Mouse (Mus musculus): Measurements from ENCODE around the gene F11r. TPM values are rescaled to one million over a fixed set of nuclear protein-coding genes. Genes with fewer than 3 reads are reported as not detected.

Gene F11r
- polyA plus RNA-seq, 1 experiment, result 94.2 TPM

- TF ChIP-seq FLI1 (IDR thresholded peaks at IDR 0.05; ENCODE audit: low read length), result no peak
- no peak for TF ChIP-seq GATA1 (IDR thresholded peaks at IDR 0.05; ENCODE audit: borderline replicate concordance, low read length)
- H3K27me3 ChIP-seq (replicated peaks), result no peaks in the 10 kb centered on the region
- H3K36me3 ChIP-seq (replicated peaks; ENCODE audit: low read length), result no peaks in the 10 kb centered on the region
- H3K4me3 ChIP-seq (replicated peaks), result peak overlapping the region; percentile 87
- H3K9me3 ChIP-seq, result no peaks in the 10 kb centered on the region
- H3K4me1 ChIP-seq, result peaks cover 23% of the 10 kb centered on the region
Observed at GRCm38 (mm10) chr1:171477758-171478545, 40.6 kb downstream of the F11r start.

DNA sequence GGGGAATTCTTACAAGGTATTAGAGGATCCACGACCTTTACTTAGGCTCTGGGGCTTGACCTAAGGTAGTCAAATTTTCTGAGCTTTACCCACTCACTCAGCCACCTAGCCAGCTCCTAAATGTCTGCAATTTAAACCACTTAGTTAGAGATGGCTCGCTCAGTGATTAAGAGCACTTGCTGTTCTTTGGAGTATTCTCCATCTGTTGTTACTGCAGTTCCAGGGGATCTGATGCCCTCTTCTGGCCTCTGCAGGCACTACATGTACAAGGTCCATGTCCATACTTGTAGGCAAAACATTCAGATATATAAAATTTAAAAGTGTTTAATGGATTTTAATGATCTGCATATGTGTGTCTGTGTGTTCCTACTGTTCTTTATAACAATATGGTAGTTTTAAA is 41.6 kb downstream of the F11r start:
- no peaks in the 10 kb centered on the region for H3K36me3 ChIP-seq (replicated peaks; ENCODE audit: low read length)
- H3K27me3 ChIP-seq (replicated peaks), result no peaks in the 10 kb centered on the region
- no peaks in the 10 kb centered on the region for H3K9me3 ChIP-seq
- H3K4me3 ChIP-seq (replicated peaks), result no peak overlapping the region
- no peak for TF ChIP-seq FLI1 (IDR thresholded peaks at IDR 0.05; ENCODE audit: low read length)
- no peak for TF ChIP-seq GATA1 (IDR thresholded peaks at IDR 0.05; ENCODE audit: borderline replicate concordance, low read length)
- peaks cover 17% of the 10 kb centered on the region for H3K4me1 ChIP-seq

- TF ChIP-seq FLI1 (IDR thresholded peaks at IDR 0.05; ENCODE audit: low read length), result no peak
- no peak for TF ChIP-seq GATA1 (IDR thresholded peaks at IDR 0.05; ENCODE audit: borderline replicate concordance, low read length)
- no peaks in the 10 kb centered on the region for H3K9me3 ChIP-seq
- no peaks in the 10 kb centered on the region for H3K36me3 ChIP-seq (replicated peaks; ENCODE audit: low read length)
- no peaks in the 10 kb centered on the region for H3K27me3 ChIP-seq (replicated peaks)
- H3K4me1 ChIP-seq, result peaks cover 18% of the 10 kb centered on the region; the same call in 1 of the 2 replicates
- no peak overlapping the region for H3K4me3 ChIP-seq (replicated peaks)
Observed at GRCm38 (mm10) chr1:171494241-171494640, 56.9 kb downstream of the F11r start.

DNA sequence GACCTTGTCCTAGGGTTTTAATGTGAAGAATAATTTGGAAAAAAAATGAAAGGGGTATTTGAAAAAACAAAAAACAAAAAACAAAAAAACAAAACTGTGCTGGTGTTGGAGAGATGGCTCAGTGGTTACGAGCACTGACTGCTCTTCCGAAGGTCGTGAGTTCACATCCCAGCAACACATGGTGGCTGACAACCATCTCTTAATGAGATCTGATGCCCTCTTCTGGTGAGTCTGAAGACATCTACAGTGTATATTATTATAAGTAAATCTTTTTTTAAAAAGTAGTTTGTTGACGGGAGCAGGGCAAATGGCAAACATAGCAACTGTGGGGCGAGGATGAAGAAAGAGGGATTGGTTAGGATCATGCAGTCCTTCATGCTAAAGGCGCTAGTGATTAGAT is 58.0 kb downstream of the F11r start:
- TF ChIP-seq FLI1 (IDR thresholded peaks at IDR 0.05; ENCODE audit: low read length) (no peak), GATA1 (IDR thresholded peaks at IDR 0.05; ENCODE audit: borderline replicate concordance, low read length) (no peak)
- Histone ChIP-seq H3K9me3 (no peaks in the 10 kb centered on the region), H3K4me1 (peaks cover 22% of the 10 kb centered on the region), H3K27me3 (replicated peaks) (no peaks in the 10 kb centered on the region), H3K4me3 (replicated peaks) (no peak overlapping the region), H3K36me3 (replicated peaks; ENCODE audit: low read length) (no peaks in the 10 kb centered on the region)

- Histone ChIP-seq H3K36me3 (replicated peaks; ENCODE audit: low read length) (no peaks in the 10 kb centered on the region), H3K4me3 (replicated peaks) (no peak overlapping the region), H3K4me1 (peaks cover 33% of the 10 kb centered on the region), H3K9me3 (no peaks in the 10 kb centered on the region), H3K27me3 (replicated peaks) (no peaks in the 10 kb centered on the region)
- TF ChIP-seq GATA1 (IDR thresholded peaks at IDR 0.05; ENCODE audit: borderline replicate concordance, low read length) (no peak), FLI1 (IDR thresholded peaks at IDR 0.05; ENCODE audit: low read length) (no peak)
Observed at GRCm38 (mm10) chr1:171499856-171500255, 62.5 kb downstream of the F11r start.

DNA sequence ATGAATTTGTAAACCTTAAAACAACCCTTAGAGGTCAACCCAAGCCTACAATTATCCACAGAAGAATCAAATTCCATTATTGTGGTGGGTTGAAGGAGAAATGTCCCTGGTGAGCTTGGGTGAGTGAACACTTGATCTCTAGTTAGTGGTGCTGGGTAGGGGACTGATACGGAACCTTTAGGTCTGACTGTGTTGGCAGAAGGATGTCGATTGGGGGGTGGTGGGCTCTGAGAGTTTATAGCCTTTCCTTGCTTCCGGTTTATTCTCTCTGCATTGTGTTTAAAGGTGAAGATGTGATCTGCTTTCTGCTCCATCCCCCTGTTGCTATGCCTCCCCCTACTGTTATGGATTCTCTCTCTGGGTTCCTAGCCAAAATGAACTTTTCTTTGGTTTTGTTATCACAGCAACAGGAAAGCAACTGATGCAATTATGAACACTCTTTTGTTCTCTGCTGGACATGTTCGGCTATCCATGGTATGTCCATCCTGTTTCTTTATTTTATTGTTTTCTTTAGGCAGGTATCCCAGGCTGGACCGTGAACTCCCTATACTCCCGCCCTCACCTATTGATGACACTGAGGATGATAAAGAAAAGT is 63.8 kb downstream of the F11r start:
- H3K9me3 ChIP-seq, result no peaks in the 10 kb centered on the region
- H3K27me3 ChIP-seq (replicated peaks), result no peaks in the 10 kb centered on the region
- no peaks in the 10 kb centered on the region for H3K36me3 ChIP-seq (replicated peaks; ENCODE audit: low read length)
- TF ChIP-seq FLI1 (IDR thresholded peaks at IDR 0.05; ENCODE audit: low read length) (no peak), GATA1 (IDR thresholded peaks at IDR 0.05; ENCODE audit: borderline replicate concordance, low read length) (no peak)
- peaks cover 39% of the 10 kb centered on the region for H3K4me1 ChIP-seq
- H3K4me3 ChIP-seq (replicated peaks), result peak overlapping the region; percentile 34

DNA sequence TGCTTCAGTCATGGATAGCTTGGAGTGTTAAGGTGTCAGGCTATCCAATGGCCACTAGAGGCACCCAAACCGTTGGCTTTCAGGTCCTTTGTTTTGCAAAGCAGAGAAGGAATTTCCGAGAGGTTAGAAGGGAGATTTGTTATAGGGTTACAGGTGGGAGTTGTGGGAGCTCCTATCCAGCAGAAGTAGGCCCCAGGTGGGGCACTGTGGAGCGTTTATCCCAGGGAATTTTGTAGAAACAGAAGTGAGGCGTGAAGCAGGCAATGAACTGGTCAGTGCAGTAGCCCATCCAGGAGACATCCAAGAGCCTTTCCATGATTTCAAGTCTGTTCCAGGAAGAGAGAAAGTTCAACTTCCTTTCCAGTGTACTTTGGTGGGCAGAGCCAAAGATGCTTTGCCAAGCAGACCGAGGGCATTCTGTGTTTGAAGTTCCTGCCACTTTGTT is 64.3 kb downstream of the F11r start:
- peaks cover 39% of the 10 kb centered on the region for H3K4me1 ChIP-seq
- H3K36me3 ChIP-seq (replicated peaks; ENCODE audit: low read length), result no peaks in the 10 kb centered on the region
- no peak for TF ChIP-seq GATA1 (IDR thresholded peaks at IDR 0.05; ENCODE audit: borderline replicate concordance, low read length)
- TF ChIP-seq FLI1 (IDR thresholded peaks at IDR 0.05; ENCODE audit: low read length), result no peak
- no peaks in the 10 kb centered on the region for H3K27me3 ChIP-seq (replicated peaks)
- peak overlapping the region; percentile 34 for H3K4me3 ChIP-seq (replicated peaks)
- H3K9me3 ChIP-seq, result no peaks in the 10 kb centered on the region

DNA sequence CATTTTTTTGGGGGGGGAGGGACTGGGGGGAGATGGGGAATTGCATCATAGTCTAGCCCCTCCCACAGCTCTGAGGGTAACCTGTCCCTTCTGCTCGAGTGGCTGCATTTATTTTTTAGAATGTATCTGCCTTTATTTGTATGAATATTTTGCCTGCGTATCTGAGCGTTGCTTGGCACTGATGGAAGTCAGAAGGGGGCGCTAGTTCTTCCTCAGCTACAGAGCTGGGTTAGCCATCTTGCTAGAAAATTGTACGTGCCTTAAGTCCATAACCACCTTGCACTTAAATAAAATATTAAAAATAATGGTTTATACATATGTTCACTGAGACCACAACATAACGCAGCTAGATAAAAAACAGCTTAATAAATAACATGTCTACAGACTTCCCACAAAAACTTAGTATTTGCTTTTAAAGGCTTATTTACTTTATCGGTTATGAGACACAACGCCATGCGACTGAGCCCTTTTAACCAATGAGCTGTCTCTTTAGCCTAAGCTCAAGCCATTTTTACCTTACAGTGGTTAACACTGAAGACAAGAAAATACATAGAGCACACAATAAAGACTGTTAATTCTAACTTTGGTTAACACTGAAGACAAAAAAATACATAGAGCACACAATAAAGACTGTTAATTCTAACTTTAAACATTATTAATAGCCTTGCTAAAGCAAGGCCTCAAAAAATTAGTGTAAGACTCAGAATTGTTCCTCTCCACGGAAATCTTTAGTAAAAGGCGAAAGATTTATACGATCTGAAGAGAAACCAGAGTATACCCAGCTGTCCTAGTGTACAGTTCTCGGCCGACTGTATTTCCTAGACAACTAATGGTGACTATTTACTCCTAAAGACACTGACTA is 65.3 kb downstream of the F11r start:
- TF ChIP-seq FLI1 (IDR thresholded peaks at IDR 0.05; ENCODE audit: low read length) (no peak), GATA1 (IDR thresholded peaks at IDR 0.05; ENCODE audit: borderline replicate concordance, low read length) (no peak)

DNA sequence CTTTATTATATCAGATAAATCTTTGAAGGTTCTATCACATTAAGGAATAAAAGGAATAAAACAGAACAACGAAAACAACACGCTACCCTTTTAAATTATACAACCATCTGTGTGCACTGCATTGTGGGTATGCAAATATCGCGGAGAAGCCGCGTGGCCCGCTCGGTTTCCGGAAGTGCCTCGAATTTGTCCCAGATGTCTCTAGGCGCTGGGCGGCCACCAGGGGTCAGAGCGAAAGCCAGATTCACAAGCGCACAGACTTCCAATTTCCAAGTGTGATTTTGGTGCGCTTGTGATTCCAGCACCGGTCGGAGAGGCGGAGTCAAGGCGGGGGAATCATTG is 65.9 kb downstream of the F11r start, which contains the start of gene Alyref2:
Gene Alyref2 (plus strand): TSS at position 229 of the 342 bp plus-strand sequence.
- H3K36me3 ChIP-seq (replicated peaks; ENCODE audit: low read length), result no peaks in the 10 kb centered on the region
- H3K9me3 ChIP-seq, result no peaks in the 10 kb centered on the region
- H3K27me3 ChIP-seq (replicated peaks), result peaks cover 3% of the 10 kb centered on the region
- H3K4me1 ChIP-seq, result peaks cover 43% of the 10 kb centered on the region
- no peak for TF ChIP-seq GATA1 (IDR thresholded peaks at IDR 0.05; ENCODE audit: borderline replicate concordance, low read length)
- TF ChIP-seq FLI1 (IDR thresholded peaks at IDR 0.05; ENCODE audit: low read length), result no peak
- H3K4me3 ChIP-seq (replicated peaks), result peak within 1 kb of the TSS; percentile 98

More for the DNA sequence above, 65.3 kb downstream of the F11r start:
- Histone ChIP-seq H3K4me3 (replicated peaks) (peak overlapping the region; percentile 98), H3K36me3 (replicated peaks; ENCODE audit: low read length) (no peaks in the 10 kb centered on the region), H3K27me3 (replicated peaks) (peaks cover 3% of the 10 kb centered on the region), H3K9me3 (no peaks in the 10 kb centered on the region), H3K4me1 (peaks cover 43% of the 10 kb centered on the region)
